Mouse (Mus musculus) gastrocnemius, postnatal 25 days (tissue): Measurements from ENCODE around the gene Med16. TPM values are rescaled to one million over a fixed set of nuclear protein-coding genes. Genes with fewer than 3 reads are reported as not detected.

Experiments
- DNase-seq: peaks from one replicate; pipeline ENCODE4 v3.0.0; 2022
- total RNA-seq, 2 experiments: library from RNA; stranded (reverse); gene quantifications; 1 replicate in 1 of 2; 2 replicates in 1 of 2; pipeline ENCODE4 v1.2.3; 2021

Med16 gene
- total RNA-seq, 2 experiments from 2014 or later: 29.2 to 34.4 TPM

DNA sequence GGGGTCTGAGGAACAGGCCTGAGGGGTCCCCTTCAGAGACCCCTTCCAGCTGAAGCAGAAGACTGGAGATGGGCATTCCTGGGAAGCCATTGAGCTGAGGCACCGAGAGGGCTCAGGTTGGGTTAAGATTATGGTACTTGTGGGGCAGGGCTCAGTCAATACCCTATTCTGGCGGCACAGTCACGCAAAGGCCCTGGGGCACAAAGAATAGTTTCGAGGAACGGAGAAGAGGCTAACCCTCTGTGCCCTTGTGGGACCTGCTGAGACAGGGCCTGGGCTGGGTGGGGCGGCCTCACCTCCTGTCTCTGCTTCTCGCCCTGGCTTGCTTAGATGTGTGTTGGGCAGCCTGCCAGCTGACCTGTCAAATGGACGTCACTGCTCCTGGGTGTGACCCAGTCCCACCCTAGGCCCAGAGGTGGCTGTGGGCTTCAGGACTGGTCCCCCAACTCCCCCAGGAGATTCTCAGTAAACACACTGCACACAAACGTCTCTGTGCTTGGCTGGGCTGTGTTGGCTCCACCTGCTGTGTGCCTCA, 24.5 kb upstream of the Med16 start:
- no peak for DNase-seq

DNA sequence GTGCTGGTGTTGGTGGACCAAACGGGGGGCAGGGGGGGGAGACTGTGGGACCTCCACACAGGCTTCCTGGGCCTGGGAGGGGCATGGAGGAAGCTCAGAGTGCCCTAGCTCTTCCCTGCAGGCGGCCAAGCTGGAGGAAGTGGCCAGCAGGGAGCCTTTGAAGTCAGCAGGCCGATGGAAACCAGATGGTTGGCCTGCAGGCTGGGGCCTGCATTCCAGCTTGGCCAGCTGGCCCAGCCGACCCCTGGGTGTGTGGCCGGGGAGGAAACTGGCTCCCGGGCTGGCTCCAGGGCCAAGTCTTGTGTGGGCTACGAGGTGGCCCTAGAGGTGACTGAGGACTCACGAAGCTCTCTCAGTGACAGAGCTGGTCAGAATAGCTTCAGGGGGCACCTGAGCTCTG, 24.0 kb upstream of the Med16 start:
- DNase-seq: peak; percentile 85

DNA sequence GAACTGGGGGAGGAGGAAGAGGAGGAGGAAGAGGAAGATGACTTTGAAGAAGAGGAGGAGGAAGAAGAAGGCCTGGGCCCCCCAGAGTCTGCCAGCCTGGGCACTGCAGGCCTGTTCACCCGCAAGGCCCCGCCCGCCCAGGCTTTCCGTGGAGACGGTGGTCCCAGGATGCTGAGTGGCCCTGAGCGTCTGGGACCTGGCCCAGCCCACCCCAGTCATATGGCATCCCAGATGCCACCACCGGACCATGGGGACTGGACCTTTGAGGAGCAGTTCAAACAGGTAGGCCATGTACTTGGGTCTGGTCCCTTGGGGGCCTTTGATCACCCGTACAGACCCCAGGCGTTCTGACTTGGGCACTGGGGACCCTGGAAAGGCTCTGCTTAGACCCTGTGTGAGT, 23.1 kb upstream of the Med16 start:
- no peak for DNase-seq

DNA sequence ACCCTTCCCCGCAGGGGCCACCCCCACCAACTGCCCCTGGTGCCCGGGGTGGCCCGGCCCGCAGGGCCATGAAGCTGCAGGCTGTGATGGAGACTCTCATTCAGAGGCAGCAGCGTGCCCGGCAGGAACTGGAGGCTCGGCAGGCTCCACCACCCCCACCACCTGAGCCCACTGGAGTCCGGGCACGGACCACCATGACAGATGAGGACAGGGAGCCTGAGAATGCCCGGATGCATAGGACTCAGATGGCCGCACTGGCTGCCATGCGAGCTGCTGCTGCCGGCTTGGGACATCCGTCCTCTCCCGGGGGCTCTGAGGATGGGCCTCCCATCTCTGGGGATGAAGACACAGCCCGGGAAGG, 22.1 kb upstream of the Med16 start:
- DNase-seq: no peak

DNA sequence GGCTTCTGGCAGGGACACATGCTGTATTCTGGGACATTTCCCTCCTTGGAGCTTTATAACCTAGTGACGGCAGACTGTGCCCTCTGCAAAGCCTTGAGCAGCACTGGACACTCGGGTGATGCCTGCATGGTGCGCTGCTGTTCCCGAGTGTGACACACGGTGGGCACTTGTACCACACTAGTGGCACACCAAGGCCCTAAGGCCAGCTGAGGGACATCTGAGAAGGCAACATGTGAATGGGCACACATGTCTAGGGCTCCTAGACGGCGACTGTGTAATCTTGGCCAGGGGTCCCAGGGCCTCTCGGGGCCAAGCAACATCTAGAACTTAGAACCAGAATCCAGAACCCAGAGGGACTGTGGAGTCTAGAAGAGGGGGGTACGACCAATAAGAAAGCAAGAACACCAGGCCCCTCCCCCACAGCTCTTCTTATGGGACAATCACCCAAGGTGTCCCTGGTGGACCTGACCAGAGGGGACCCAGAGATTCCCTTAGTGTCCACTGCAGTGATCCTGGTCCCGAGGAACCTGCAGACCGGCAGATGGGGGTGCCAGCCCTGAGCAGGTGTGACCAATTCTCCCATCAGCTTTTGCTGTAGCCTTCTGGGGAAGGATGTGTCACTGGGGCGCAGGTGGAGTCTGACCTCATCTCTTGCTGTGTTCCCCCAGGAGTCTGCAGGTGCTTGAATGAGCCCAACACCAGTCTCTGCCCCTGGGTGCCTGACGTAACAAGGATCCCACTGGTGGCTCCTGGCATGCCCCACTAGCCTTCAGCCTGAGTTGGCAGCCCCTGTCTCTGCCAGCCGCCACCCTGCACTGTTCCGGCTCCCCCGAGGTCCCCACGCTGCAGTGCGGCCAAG, 21.5 kb upstream of the Med16 start:
- no peak for DNase-seq

DNA sequence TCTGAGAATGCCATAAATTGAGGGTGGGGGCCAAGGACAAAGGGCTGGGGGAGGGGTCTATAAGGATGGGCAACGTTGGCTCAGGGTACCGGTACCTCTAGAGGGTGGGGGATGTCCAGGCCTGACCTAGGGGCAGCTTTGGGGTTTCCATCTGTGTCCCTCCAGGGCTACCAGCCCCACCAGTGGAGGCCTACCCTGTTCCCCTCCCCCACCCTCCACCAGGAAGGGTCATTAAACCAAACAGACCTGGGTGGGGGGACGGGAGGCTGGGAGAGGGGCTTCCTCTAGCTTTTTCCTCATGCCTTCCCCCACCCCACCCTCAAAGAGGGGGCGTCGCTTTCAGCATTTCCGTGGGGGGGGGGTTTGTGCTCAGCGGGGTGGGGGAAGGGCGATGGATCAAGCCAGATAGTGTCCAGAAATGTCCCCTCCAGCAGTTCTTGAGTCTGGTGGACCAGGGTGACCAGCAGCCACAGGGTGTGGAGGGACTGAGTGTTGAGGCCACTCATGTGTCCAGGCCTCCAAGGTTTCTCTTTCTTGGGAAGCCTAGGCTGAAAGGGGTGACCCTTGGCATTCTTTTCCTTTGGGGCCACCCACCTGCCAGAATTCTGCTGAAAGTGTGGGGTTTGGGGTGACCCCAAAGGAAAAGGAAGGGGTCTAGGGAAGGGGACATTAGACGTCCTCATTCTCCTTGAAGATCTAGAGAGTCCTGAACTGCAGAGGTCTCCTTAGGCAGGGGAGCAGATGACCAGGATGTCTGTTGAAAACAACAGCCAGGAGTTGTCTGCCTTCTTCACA, 20.4 kb upstream of the Med16 start:
- DNase-seq: no peak

DNA sequence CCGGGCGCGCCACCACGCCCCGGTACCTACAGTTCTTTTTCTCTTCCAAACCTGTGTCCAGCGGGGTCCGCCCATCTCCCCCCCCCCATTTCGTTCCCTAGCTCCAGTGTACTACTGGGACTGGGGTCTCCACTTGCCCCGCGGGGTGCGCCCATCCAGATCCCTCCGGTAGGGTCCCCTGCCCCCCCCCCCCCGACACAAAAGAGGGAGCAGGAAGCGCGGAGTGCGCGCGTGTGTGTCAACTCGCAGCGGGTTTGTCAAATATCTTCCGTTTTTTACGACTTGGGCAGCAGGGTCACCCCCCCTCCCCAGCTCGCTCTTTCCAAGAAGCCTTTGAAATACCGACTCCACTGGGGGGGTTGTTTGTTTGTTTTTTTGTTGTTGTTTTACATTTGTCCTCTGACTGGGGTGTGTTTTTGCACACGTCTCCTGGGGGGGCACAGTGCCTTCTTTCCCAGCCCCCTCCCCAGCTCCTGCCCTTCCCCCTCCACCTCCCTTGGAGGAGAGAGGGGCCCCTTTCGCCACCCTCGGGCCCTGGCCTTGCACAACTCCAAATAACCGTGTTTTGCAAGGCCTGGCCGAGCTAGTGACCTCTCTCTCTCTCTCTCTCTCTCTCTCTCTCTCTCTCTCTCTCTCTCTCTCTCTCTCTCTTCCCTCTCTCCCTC, 19.4 kb upstream of the Med16 start:
- DNase-seq: no peak

DNA sequence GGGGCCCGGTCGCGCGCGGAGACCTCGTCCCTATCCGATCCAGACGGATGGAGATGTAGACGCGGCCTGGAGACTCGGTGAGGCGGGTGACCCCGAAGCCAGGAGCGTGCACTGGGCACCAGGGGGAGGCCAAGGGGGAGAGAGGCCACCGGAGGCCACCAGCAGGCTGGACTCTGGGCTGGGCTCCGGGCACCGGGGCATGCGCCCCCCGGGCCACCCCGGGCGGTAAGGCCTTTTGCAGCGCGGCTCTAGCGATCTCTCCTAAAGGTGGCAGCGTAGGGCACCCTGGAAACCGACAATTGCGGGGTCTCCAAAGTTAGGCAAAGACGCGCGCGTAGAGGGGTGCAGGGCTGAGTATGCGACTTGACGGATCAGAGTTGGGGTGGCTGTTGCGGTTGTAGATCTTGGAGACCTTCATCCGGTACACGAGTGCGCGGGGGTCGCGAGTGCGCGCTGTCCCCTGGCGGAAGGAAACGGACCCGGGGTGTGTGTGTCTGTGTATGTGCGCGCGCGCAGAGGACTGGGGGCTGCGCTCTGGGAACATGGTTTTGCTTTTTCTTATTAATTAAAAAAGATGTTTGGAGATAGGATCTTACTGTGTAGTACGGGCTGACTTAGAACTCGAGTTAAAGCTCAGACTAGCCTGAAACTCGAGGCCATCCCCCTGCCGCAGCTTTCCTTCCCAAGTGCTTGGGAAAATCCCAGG, 18.8 kb upstream of the Med16 start:
- peak; percentile 48 for DNase-seq

DNA sequence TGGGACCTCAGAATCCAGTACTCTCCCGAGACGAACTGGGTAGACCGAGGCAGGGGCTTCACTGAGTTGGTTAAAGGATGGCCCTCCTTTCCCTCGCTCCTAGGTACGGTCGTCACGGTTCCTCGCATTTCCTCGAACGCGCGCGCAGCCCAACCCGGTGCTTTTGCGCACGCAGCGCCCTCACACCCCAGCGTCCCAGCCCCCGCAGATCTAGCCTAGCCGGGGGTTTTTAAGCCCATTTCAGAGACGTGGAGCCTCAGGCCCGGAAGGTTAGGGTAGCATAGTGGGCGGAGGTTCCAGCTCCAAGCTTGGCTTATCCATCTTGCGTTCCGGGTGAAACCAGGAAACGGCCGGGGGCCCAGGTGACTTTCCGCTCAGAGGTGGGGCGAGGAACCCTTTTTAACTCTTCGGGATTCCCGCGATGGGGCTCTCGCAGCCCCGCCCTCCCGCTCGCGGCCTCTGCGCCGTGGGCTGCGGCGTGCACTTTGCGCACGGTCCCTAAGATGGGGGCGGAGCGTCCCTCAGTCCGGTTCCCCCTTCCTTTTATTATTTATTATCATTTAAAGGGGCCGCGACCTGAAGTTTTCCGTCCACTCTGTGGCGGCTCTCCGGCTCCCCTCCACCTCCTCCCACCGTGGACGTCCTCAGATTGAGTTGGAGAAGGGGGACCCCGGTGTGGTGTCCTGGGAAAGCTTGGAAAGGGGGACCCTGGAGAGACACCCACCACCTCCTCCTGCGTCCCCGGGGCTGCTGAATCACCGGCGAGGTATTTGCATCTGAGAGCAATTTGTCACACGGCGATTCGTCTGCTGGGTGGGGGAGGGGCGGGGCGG, 18.0 kb upstream of the Med16 start, which contains the start of gene Arid3a:
Gene Arid3a, plus strand, starts transcription at position 553 of the 833 bp plus-strand sequence.
- peak; percentile 88 for DNase-seq

DNA sequence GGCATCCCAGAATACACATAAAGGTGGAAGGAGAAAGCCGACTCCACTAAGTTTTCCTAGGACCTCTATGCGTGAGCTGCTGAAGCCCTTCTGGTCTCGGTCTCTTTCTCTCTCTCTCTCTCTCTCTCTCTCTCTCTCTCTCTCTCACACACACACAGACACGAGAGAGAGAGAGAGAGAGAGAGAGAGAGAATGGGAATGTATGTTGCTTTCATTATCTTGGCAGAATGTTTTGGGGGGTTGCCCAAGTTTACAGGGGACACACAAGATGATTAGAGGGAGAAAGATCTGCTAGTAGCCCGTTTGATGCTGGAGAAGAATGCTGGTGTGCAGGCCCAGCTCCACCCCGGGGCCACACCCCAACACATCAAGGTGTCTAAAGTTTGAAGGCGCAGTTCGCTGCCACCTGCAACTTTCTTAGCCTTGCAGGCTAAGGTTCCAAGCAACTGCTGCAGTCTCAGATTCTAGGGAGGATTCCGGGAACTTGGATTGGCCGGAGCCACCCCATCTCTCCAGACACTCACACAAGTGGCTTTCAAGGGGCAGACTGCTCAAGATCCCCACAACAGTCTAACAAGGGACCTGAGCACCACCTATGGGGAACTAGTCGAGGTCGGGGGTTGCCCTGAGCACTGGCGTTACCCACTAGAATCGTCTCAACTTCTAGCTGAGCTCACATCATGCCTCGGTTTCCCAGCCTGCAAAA, 17.2 kb upstream of the Med16 start:
- peak; percentile 20 for DNase-seq

DNA sequence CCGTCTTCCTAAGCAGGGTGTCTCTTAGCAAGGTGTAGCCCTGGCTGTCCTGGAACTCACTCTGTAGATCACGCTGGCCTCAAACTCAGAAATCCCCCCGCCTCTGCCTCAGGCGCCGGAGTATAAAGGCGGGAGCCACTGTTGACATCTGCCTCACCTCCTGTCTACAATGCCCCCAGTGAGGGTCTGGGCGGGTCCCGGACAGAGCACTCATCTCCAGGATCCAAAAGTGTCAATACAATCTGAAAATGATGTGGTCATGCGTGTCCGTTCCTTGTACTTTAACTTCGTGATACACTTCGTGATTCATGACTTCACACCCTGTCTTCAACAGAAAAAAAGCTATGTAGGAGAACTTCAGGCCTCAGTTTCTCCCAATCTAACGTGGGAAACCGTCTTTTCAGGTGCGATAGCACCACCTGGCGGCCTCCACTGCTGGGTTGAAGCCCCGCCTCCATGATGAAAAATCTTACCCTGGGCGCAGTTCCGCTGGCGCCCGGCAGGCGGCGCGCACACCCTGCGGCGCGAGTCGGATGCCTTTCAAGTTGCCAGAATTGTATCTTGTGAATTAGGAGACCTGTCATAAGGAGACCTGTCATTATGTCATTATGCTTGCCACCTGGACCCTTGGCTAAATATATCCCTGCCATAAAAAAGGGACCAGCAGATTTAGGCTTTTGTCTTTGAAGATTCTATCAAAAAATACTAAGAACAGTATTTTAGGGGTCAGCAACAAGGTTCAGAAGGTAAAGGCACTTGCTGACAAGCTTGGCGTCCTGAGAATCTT, 16.5 kb upstream of the Med16 start:
- DNase-seq: peak; percentile 83

DNA sequence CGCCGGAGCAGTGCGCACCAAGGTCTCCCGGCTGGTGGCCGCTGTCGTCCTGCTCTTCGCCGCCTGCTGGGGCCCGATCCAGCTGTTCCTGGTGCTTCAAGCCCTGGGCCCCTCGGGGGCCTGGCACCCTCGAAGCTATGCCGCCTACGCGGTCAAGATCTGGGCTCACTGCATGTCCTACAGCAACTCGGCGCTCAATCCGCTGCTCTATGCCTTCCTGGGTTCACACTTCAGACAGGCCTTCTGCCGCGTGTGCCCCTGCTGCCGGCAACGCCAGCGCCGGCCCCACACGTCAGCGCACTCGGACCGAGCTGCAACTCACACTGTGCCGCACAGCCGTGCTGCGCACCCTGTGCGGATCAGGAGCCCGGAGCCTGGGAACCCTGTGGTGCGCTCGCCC, 12.8 kb upstream of the Med16 start:
- DNase-seq: peak; percentile 6

DNA sequence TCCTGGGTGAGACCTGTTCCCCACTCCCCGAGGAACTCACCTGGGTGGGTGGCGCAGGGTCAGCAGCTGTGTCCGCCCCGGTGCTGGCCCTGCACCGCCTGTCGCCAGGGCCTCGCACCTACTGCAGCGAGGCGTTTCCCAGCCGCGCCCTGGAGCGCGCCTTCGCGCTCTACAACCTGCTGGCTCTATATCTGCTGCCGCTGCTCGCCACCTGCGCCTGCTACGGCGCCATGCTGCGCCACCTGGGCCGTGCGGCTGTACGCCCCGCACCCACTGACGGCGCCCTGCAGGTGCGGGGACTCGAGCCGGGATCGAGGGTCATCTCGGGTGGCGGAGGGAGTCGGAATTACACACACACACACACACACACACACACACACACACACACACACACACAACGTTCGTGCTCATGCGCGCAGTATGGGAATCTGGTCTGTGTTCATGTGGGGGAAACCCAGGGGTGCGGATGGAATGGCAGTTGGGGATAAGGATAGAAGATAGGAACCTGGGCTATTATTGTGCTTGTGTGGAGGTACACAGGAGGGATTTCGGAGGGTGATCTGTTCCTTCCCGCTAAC, 12.3 kb upstream of the Med16 start, which contains the start of gene R3hdm4:
Gene R3hdm4, minus strand, starts transcription at position 251 of the 578 bp plus-strand sequence.
- no peak for DNase-seq

DNA sequence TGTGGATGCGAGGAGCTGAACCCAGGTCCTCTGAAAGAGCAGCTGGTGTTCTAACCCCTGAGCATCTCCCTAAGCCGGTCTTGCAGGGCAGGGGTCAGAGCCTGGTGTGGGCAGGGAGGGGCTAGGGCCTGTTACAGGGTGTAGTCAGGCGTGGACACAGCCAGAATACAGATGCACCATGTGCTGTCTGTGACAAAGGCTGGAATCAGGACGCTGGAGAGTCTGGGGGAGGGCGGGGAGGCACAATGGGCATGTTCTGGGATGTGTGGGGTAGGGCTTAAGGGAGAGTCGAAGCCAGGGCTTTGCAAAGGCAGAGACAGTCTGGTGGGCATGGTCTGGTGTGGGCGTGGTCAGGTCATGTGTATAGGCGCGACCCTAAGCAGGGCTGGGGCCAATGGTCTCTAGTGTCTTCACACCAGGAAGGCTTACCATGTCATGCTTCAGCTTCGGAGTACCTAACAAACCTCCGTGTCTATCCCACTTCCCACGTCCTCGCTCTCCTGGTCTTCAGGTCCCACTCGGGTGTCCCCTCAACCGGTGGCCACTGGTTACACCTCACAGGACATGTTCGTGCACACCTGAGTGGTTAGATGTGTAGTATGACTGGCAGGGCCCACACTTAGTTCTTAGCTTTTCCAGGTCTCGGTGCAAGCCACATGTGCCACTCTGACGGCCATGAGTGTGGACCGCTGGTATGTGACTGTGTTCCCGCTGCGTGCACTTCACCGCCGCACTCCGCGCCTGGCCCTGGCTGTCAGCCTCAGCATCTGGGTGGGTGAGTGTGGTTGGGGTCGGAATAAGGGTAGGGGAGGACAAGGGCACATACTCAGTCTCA, 11.6 kb upstream of the Med16 start:
- DNase-seq: no peak

DNA sequence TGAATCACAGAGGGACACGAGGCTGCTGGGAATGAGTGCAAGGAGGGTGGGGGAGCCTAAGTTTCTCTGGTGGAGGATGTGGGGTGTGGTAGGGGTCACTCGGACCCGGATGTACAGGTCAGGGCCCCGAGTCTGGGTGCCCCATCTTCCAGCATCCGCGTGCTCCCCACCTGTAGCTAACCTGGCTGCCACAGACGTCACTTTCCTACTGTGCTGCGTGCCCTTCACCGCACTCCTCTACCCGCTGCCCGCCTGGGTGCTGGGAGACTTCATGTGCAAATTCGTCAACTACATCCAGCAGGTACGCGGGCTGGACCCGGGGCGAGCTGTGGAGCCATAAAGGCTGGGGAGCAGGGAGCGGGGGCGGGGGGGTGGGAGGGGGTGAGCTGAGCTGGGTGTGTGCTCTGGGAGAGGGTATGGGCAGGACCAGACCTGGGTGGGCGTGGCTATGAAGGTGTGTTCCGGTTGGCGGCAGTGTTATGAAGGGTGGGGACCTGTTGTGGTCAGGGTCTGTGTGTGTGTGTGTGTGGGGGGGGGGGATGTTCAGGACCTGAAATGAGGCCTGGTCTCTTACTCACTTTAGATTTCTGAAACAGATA, 10.6 kb upstream of the Med16 start:
- DNase-seq: peak; percentile 7

DNA sequence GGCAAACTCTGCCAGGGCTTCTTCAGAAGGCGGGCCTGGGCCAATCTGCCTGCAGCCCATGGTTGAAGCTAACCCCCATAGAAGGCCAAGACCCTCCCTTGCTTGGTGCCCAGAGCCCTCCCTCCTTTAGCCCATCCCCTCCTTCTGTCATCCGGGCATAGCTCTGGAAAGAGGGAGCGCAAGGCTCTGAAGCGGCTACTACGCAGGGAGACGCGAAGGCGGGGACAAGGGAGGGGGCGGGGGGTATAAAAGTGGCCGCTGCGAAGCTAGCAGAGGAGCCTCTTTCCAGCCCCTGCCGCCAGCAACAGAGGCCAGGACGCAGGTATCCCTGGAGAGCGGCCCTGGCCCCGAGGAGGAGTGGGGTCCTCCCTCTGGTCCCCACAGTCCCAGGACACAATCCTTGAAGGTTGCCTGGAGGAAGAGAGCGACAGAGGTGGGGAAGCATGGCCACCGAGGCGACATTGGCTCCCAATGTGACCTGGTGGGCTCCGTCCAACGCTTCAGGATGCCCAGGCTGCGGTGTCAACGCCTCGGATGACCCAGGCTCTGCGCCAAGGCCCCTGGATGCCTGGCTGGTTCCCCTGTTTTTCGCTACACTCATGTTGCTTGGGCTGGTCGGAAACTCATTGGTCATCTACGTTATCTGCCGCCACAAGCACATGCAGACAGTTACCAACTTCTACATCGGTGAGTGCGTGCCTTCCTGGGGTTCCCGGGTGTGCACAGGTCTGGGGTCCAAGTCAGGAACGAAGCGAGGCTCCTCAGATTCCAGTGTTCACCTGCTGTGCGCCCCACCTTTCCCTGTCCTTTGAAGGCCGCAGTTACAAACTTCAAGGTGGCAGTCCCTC, 9.7 kb upstream of the Med16 start:
- DNase-seq: peak; percentile 22
